Mouse (Mus musculus) ES-E14 (cell line): ENCODE measurements around the gene Adra2c. TPM values are rescaled to one million over a fixed set of nuclear protein-coding genes. Genes with fewer than 3 reads are reported as not detected.

Experiments
- DNase-seq: peaks from one replicate; pipeline ENCODE4 v3.0.0-alpha.2; 2013; ENCODE audit warnings: low read depth, low spot score
- H3K27ac ChIP-seq: 2 replicates; pipeline ENCODE4 v1.5.1; 2012; ENCODE audit warnings: low read depth, mild to moderate bottlenecking, low read length, moderate library complexity, mixed read lengths; ENCODE audit not compliant: poor library complexity, insufficient read depth, severe bottlenecking
- H3K36me3 ChIP-seq: 2 replicates; pipeline ENCODE4 v1.6.1; 2012; ENCODE audit warnings: mild to moderate bottlenecking, low read length, moderate library complexity, mixed read lengths; ENCODE audit not compliant: control insufficient read depth, poor library complexity, insufficient read depth, severe bottlenecking
- H3K4me1 ChIP-seq, 2 experiments: fragments of 150-350 bp in 1 of 2; sonication (generic) in 1 of 2; 2 replicates each; pipeline ENCODE4 v1.6.1; 2012; ENCODE audit warnings: low read length in 2 of 2, mild to moderate bottlenecking in 1 of 2, mixed read lengths in 1 of 2; ENCODE audit not compliant: control insufficient read depth in 2 of 2, insufficient read depth in 2 of 2, poor library complexity in 1 of 2
- H3K4me3 ChIP-seq, 2 experiments: fragments of 150-350 bp in 1 of 2; sonication (generic) in 1 of 2; 2 replicates each; pipeline ENCODE4 v1.5.1; 2012; ENCODE audit warnings: low read length in 2 of 2, low read depth in 1 of 2, mild to moderate bottlenecking in 1 of 2, mixed read lengths in 1 of 2; ENCODE audit not compliant: insufficient read depth in 1 of 2, poor library complexity in 1 of 2, severe bottlenecking in 1 of 2
- H3K9ac ChIP-seq: 2 replicates; pipeline ENCODE4 v1.6.1; 2012; ENCODE audit warnings: low read depth, mild to moderate bottlenecking, low read length, mixed read lengths; ENCODE audit not compliant: poor library complexity, insufficient read depth, severe bottlenecking
- H3K9me3 ChIP-seq: fragments of 150-350 bp; sonication (generic); 2 replicates; pipeline ENCODE4 v1.6.1; 2012; ENCODE audit warnings: low read depth, mild to moderate bottlenecking, low read length; ENCODE audit not compliant: control insufficient read depth, insufficient read depth
- CHD2 ChIP-seq: IDR thresholded peaks from 2 replicates; pipeline ENCODE4 v1.6.1; 2014; ENCODE audit warnings: mild to moderate bottlenecking, low read depth, low read length, inconsistent platforms
- HCFC1 ChIP-seq: IDR thresholded peaks from 2 replicates; pipeline ENCODE4 v1.6.1; 2012; ENCODE audit warnings: low read length, inconsistent platforms, borderline replicate concordance; ENCODE audit not compliant: insufficient read depth
- MAFK ChIP-seq: IDR thresholded peaks from 2 replicates; pipeline ENCODE4 v1.6.1; 2014; ENCODE audit warnings: mild to moderate bottlenecking, low read depth, low read length, inconsistent platforms; ENCODE audit not compliant: insufficient read depth
- ZC3H11A ChIP-seq: IDR thresholded peaks from 2 replicates; pipeline ENCODE4 v1.6.1; 2012; ENCODE audit warnings: low read depth, mild to moderate bottlenecking, inconsistent platforms, low read length, borderline replicate concordance
- ZNF384 ChIP-seq: IDR thresholded peaks from 2 replicates; pipeline ENCODE4 v1.6.1; 2012; ENCODE audit warnings: low read depth, low read length, inconsistent platforms
- in situ Hi-C, 2 experiments: fragments of 600-800 bp; cut with MboI; formaldehyde crosslinking; loops; one replicate each; pipeline ENCODE4 v1.15.1; 2025; ENCODE audit warnings: low sequenced_read_pairs in 2 of 2, inconsistent platforms in 1 of 2; ENCODE audit not compliant: unreplicated experiment in 2 of 2
- total RNA-seq: library from RNA; depleted of rRNA; stranded (reverse); fragments of 300-350 nt; gene quantifications from 2 replicates; pipeline ENCODE4 v1.2.3, GENCODE M21; 2012

Gene Adra2c
- total RNA-seq, 1 experiment, result 0.45 TPM

DNA sequence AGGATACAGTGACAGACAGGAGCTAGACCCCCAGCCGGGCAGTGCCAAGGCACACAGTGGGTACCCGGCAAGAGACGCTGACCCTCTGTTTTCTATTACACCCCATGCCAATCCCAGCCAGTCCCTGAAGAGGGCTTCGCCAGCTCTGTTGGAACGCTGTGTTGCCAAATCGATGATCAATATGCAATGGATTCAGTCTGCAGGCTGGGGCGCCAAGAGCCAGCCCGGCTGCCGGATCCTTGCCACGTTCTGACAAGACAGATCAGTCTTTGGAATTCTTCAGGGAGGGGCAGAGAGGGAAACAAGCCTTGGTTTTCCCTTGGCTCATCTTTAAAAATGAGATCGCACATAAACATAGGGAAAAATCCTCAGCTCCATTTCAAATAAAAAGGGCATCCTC, 2.8 kb upstream of the Adra2c start:
- in situ Hi-C loops, result no loop called here
- TF ChIP-seq MAFK (no peak), ZC3H11A (no peak)

DNA sequence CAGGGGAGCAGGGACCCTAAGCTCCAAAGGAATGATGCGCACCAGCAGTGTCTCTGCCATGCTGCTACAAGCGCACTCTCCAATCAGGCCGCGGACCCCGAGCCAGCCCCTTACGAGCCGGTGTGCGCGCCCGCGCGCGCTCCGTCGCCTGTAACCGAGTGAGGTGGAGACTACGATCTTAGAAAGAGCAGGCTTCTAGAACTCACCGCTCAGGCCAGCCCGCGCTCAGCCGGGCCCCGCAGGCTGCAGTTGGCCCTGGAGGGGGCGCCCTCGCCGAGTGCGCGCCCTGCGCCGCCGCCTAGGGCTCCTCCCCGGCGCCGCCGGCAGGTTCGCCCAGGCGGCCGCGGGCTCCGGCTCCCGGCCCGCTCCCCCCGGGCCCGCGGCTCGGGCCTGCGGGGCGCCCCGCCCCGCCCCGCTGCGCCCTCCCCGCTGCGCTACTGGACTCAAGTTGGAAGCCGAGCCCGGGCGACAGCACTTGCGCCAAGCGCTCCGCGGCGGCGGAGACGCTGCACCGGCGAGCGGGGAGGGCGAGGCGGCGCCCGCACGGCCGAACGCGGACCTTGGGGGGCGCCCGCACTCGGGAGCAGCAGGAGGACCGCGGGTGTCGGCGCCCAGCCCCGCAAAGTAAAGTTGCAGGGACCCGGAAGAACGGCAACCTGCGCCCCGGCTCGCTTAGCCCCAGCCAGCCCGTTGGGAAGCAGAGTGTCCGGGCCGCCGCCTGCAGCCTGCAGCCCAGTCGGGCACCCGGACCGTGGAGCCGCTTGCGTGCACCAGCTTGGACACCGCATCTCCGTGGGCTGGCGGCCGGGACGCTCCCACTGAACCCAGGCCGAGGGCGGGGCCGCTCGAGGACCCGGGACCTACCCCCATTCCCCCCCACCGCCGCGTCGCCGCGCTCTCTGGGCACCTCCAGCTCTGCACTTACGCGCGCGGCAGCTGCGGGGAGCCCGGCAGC, 899 bp downstream of the Adra2c start:
- TF ChIP-seq MAFK (no peak), ZNF384 (no peak), CHD2 (no peak), HCFC1 (no peak)
- Histone ChIP-seq H3K9me3 (no peaks in the 10 kb centered on the region), H3K27ac (no peak overlapping the region), H3K9ac (peak overlapping the region; percentile 27), H3K36me3 (no peaks in the 10 kb centered on the region), H3K4me1 (no peaks in the 10 kb centered on the region; a peak in 1 of 4 replicates), H3K4me3 (peak overlapping the region; percentile 63 to 72)
- DNase-seq, result peak; percentile 44
- in situ Hi-C loops, result no loop called here

More for the DNA sequence above, 2.8 kb upstream of the Adra2c start:
- H3K36me3 ChIP-seq, result no peaks in the 10 kb centered on the region
- DNase-seq, result no peak
- H3K27ac ChIP-seq, result no peak overlapping the region
- H3K9me3 ChIP-seq, result no peaks in the 10 kb centered on the region
- no peak overlapping the region for H3K9ac ChIP-seq
- no peak overlapping the region for H3K4me3 ChIP-seq
- no peaks in the 10 kb centered on the region; a peak in 1 of 4 replicates for H3K4me1 ChIP-seq

DNA sequence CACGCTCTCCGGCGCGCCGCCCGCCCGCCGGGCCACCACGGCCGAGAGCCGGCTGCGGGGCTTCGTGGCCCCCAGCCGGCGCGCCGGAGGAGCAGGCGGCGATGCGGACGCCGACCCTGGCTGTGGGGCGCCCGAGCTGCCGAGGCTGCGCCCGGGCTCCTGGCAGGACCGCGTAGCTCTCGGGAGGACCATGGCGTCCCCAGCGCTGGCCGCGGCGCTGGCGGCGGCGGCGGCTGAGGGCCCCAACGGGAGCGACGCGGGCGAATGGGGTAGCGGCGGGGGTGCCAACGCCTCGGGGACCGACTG, 1.5 kb downstream of the Adra2c start:
- no peaks in the 10 kb centered on the region; a peak in 1 of 4 replicates for H3K4me1 ChIP-seq
- TF ChIP-seq CHD2 (no peak), ZC3H11A (no peak), ZNF384 (no peak), HCFC1 (no peak), MAFK (no peak)
- H3K27ac ChIP-seq, result no peak overlapping the region
- in situ Hi-C loops, result no loop called here
- H3K4me3 ChIP-seq, result peak overlapping the region; percentile 46 to 72; a peak in 3 of 4 replicates
- no peaks in the 10 kb centered on the region for H3K9me3 ChIP-seq
- peak overlapping the region; percentile 27 for H3K9ac ChIP-seq
- no peak for DNase-seq
- H3K36me3 ChIP-seq, result no peaks in the 10 kb centered on the region

DNA sequence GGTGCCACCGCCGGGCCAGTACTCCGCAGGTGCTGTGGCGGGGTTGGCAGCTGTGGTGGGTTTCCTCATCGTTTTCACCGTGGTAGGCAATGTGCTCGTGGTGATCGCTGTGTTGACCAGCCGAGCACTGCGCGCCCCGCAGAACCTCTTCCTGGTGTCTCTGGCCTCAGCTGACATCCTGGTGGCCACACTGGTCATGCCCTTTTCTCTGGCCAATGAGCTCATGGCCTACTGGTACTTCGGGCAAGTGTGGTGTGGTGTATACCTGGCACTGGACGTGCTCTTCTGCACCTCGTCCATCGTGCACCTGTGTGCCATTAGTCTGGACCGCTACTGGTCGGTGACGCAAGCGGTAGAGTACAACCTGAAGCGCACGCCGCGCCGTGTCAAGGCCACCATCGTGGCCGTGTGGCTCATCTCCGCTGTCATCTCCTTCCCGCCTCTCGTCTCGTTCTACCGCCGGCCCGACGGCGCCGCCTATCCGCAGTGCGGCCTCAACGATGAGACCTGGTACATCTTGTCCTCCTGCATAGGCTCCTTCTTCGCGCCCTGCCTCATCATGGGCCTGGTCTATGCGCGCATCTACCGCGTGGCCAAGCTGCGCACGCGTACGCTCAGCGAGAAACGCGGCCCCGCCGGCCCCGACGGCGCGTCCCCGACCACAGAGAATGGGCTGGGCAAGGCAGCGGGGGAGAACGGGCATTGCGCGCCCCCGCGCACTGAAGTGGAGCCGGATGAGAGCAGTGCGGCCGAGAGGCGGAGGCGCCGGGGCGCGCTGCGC, 2.1 kb downstream of the Adra2c start:
- H3K4me1 ChIP-seq, result no peaks in the 10 kb centered on the region; a peak in 1 of 4 replicates
- no peak for DNase-seq
- H3K9ac ChIP-seq, result peak overlapping the region; percentile 27; the same call in 1 of the 2 replicates
- H3K4me3 ChIP-seq, result peak overlapping the region; percentile 46 to 72; a peak in 3 of 4 replicates
- in situ Hi-C loops, result no loop called here
- no peak overlapping the region for H3K27ac ChIP-seq
- H3K9me3 ChIP-seq, result no peaks in the 10 kb centered on the region
- no peak for TF ChIP-seq ZNF384
- no peak for TF ChIP-seq HCFC1
- TF ChIP-seq ZC3H11A, result no peak
- TF ChIP-seq MAFK, result no peak
- TF ChIP-seq CHD2, result no peak
- H3K36me3 ChIP-seq, result no peaks in the 10 kb centered on the region
